Mouse (Mus musculus): ENCODE measurements at regions not wholly inside any gene's neighbourhood (a gene's known extent, or its start where the extent isn't known, plus 50 kb on each side); places are given as distances from the start of the nearest gene placed in this dataset.

- no peak for TF ChIP-seq CTCF (IDR thresholded peaks at IDR 0.05; ENCODE audit: control insufficient read depth, insufficient read depth, insufficient replicate concordance, low read depth, low read length)
- no peak for TF ChIP-seq POLR2A (IDR thresholded peaks at IDR 0.05; ENCODE audit: control insufficient read depth, low read depth, low read length)
Observed at GRCm38 (mm10) chr17:67520848-67521411, 111.6 kb downstream of the Lrrc30 start.
